Mouse (Mus musculus) left cerebral cortex, postnatal 25 days (tissue): ENCODE data around the gene Cideb. TPM values are rescaled to one million over a fixed set of nuclear protein-coding genes. Genes with fewer than 3 reads are reported as not detected.

Experiments
- total RNA-seq, 2 experiments: library from RNA; stranded (reverse); gene quantifications; 2 replicates each; pipeline ENCODE4 v1.2.3; 2021

Cideb gene
- total RNA-seq, 2 experiments from 2014 or later = 1.6 to 2.3 TPM

Other genes with a start within 250 kb of the Cideb start
- gene Cpne6, start 248.0 kb downstream of the Cideb start, total RNA-seq = 100 to 1,000 TPM; 180 to 216 TPM
- gene Nrl, start 233.5 kb downstream of the Cideb start, total RNA-seq = 1 to 10 TPM in 1 of 2 experiments, under 1 TPM in 1; 0.34 to 1.2 TPM
- gene Pck2, start 218.2 kb downstream of the Cideb start, total RNA-seq = 10 to 100 TPM; 20.2 to 25.3 TPM
- gene Dcaf11, start 198.5 kb downstream of the Cideb start, total RNA-seq = 10 to 100 TPM; 73.1 to 77.7 TPM
- under 1 TPM in 1 of 2 experiments, not detected in 1; 0.89 TPM for gene A730061H03Rik, start 198.1 kb downstream of the Cideb start, total RNA-seq
- not detected for gene Fitm1, start 182.8 kb downstream of the Cideb start, total RNA-seq
- 10 to 100 TPM; 39.4 to 45.3 TPM for gene Psme1, start 180.3 kb downstream of the Cideb start, total RNA-seq
- 10 to 100 TPM; 38.1 to 41.5 TPM for gene Emc9, start 173.2 kb downstream of the Cideb start, total RNA-seq
- 10 to 100 TPM; 35.2 to 47.9 TPM for gene Psme2, start 167.3 kb downstream of the Cideb start, total RNA-seq
- gene Rnf31, start 166.8 kb downstream of the Cideb start, total RNA-seq = 10 to 100 TPM; 27.6 to 31.7 TPM
- gene Irf9, start 154.9 kb downstream of the Cideb start, total RNA-seq = 10 to 100 TPM in 1 of 2 experiments, 1 to 10 TPM in 1; 9.9 to 12.3 TPM
- 1 to 10 TPM; 2.2 to 3.7 TPM for gene Rec8, start 140.4 kb downstream of the Cideb start, total RNA-seq
- gene Ipo4, start 122.5 kb downstream of the Cideb start, total RNA-seq = 100 to 1,000 TPM; 117 TPM
- 1 to 10 TPM; 3.9 to 4.7 TPM for gene Gm49378, start 120.6 kb downstream of the Cideb start, total RNA-seq
- gene Tm9sf1, start 114.7 kb downstream of the Cideb start, total RNA-seq = 10 to 100 TPM; 36.6 to 45.2 TPM
- 1 to 10 TPM in 1 of 2 experiments, under 1 TPM in 1; 0.30 to 1.1 TPM for gene Tssk4, start 108.3 kb downstream of the Cideb start, total RNA-seq
- 10 to 100 TPM; 36.9 to 40.1 TPM for gene Mdp1, start 98.0 kb downstream of the Cideb start, total RNA-seq
- gene Gmpr2, start 86.5 kb downstream of the Cideb start, total RNA-seq = 10 to 100 TPM; 22.1 to 24.8 TPM
- 100 to 1,000 TPM; 325 to 348 TPM for gene Nedd8, start 86.3 kb downstream of the Cideb start, total RNA-seq
- gene Tinf2, start 76.6 kb downstream of the Cideb start, total RNA-seq = 10 to 100 TPM; 12.9 to 14.8 TPM
- gene Tgm1, start 44.5 kb downstream of the Cideb start, total RNA-seq = not detected
- gene Rabggta, start 36.2 kb downstream of the Cideb start, total RNA-seq = 10 to 100 TPM; 45.6 to 45.8 TPM
- gene Dhrs1, start 12.8 kb downstream of the Cideb start, total RNA-seq = 10 to 100 TPM; 79.2 to 88.7 TPM
- gene Nop9, start 12.8 kb downstream of the Cideb start, total RNA-seq = 10 to 100 TPM; 12.7 to 14.0 TPM
- under 1 TPM; 0.25 to 0.32 TPM for gene Ltb4r2, start 3.0 kb upstream of the Cideb start, total RNA-seq
- under 1 TPM; 0.25 to 0.39 TPM for gene Ltb4r1, start 7.5 kb upstream of the Cideb start, total RNA-seq
- gene Adcy4, start 25.6 kb upstream of the Cideb start, total RNA-seq = 1 to 10 TPM; 3.8 to 7.1 TPM
- gene Ripk3, start 30.4 kb upstream of the Cideb start, total RNA-seq = under 1 TPM in 1 of 2 experiments, not detected in 1; 0.96 TPM
- 1 to 10 TPM; 1.3 to 2.6 TPM for gene Nfatc4, start 64.7 kb upstream of the Cideb start, total RNA-seq
- 10 to 100 TPM in 1 of 2 experiments, 1 to 10 TPM in 1; 6.5 to 10.5 TPM for gene Nynrin, start 95.6 kb upstream of the Cideb start, total RNA-seq
- under 1 TPM; 0.14 to 0.25 TPM for gene Cbln3, start 125.9 kb upstream of the Cideb start, total RNA-seq
- gene Khnyn, start 126.5 kb upstream of the Cideb start, total RNA-seq = 10 to 100 TPM; 10.1 to 10.7 TPM
- 10 to 100 TPM; 96.3 to 96.9 TPM for gene Sdr39u1, start 141.8 kb upstream of the Cideb start, total RNA-seq
- not detected for gene Cma1, start 186.2 kb upstream of the Cideb start, total RNA-seq
- not detected for gene Cma2, start 192.5 kb upstream of the Cideb start, total RNA-seq